Mouse (Mus musculus) lung, postnatal 14 days (tissue): ENCODE results near the gene Sigmar1.
A peak's percentile ranks its signal among the peaks of the same experiment; 100 is the strongest.
"Not testable (repeated sequence)": the region's sequence is repeated elsewhere in the genome, so short reads cannot be mapped to it uniquely, and the experiment has no call there.

Experiments used
- DNase-seq: peaks from one replicate; pipeline ENCODE4 v3.0.0; 2021

The Sigmar1 gene

DNA sequence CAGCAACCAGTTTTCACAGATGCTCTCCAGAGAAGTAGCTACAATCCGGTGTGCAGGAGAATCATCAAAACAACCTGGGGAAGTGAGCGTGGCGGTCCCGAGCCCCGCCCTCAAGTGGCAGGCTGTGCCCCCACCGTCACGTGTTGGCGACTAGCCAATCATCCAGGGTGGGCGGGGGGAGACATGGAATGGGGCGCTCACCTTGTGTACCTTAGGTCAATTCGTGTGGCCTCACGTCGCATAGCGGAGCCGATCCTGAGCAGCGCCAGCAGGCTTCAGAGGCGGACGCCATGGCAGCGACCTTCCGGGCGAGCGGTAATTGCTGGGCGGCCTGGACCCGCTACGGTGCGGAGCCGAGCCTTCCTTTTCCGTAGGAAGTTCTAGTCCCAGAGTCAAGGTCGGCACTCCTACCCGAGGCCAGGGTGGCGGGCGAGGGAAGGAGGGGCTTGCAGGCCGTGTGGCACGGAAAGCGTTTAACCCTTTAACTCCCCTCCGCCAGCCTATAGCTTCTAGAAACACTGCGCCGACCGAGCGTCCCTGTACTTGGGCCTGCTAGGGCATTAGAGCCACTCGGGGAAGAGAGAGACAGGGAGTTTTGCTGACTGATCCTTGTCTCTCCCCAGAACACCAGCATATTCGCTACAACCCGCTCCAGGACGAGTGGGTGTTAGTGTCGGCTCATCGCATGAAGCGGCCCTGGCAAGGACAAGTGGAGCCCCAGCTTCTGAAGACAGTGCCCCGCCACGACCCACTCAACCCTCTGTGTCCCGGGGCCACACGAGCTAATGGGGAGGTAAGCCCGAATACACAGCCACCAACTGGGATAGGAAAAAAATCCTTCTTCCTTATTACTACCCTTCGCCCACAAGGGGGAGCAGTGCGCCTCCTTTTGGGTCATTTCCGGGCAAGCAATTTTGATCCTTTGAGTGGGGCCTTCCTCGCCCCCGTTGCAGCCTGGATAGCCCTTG is at the start of gene Sigmar1:
Sigmar1 (minus strand) TSS at position 820 of the 968 bp plus-strand sequence.
- peak; percentile 87 for DNase-seq

DNA sequence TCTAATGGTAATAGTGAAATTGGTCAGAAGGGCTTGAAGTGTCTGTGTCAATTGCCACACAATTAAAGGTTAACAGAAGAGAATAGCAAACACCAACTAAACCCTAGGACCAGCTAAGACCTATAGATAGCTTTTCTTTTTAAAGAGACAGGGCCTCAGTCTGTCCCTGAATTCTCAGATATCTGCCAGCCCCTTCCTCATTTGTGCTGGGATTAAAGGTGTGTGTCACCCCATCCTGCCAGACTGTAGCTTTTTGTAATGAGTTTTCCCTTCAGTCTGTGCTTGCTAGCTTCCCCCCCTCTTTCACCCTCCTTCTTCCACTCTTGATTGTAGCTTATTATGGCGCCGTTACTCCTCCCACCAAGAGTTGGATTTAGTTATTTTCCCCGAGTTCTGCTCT is 27.2 kb upstream of the Sigmar1 start:
- not testable (repeated sequence) for DNase-seq

DNA sequence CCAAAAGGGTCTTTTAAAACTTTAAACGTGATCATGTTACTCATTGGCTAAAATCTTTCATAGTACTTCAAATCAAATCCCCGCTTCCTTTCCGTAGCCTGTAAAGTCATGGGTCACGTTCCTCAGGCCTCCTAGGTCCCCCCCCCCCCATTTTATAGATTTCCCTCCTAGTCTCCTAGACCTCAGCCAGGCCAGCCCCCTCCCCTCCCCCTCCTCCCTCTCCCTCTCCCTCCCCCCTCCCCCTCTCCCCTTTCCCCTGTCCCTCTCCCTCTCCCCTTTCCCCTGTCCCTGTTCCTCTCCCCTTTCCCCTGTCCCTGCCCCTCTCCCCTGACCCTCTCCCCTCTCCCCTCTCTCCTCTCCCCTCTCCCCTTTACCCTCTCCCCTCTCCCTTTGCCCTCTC is 26.8 kb upstream of the Sigmar1 start:
- DNase-seq = not testable (repeated sequence)

DNA sequence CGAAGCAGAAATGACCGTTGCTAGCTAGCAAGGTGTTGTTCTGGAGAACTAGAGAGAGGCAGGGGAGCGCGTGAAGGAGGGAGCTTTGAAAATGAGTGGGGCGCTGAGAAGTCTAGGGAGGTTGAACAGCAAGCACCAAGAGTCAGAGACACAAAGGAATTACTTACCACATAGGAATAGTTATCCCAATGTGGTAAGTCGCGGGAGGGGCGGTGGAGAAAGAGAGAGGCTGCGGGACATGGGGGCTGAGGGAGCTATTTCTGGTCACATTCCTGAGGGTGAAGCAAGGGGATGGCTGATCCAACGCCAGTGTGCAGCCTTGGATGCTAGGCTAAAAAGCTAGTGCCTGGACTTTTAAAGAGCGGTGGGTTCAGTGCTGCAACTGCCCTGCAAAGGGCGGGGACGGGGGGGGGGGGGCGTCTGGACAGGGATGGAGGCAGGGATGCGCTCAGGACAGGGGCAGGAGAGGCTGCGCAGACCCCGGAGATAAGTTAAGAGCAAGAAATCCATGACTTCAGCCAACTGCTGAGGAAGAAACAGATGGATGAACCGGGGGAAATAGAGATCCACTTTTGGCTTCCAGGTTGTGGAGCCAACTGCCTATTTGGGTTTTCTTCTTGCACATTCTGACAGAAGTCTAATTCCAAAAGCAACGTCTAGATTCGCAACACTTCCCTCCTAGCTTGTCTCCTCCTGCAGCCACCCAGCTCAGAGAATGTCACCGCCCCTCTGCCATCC is 26.0 kb upstream of the Sigmar1 start:
- not testable (repeated sequence) for DNase-seq

DNA sequence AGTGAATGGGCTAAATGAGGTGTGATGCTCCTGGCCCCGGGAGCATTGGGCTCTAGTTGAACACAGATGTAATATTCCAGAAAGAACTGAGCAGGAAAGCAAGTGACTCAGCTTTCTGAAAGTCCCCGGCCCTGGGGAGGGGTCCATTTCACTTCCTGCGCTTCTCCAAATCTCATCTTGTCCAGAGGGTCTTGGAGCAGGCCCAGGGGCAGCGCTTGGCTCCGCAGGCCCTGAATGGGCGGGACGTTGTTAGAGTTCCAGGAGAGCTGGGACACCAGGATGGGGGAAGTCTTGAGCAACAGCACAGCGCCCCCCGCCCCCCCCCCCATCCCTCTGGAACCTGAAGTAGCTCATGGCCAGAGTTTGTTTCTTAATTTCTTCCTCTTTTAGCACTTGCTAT is 25.3 kb upstream of the Sigmar1 start:
- DNase-seq = not testable (repeated sequence)

DNA sequence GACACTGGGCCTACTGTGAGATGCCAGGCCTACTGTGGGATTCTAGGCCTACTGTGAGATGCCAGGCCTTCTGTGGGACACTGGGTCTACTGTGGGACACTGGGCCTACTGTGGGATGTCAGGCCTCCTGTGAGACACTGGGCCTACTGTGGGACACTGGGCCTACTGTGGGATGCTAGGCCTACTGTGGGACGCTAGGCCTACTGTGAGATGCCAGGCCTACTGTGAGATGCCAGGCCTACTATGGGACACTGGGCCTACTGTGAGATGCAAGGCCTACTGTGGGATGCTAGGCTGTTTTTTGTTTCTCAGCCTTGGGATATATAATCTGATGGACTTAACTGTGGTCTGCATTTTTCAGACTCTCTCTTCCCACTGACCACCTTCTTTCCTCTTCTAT is 19.9 kb upstream of the Sigmar1 start:
- DNase-seq = not testable (repeated sequence)

DNA sequence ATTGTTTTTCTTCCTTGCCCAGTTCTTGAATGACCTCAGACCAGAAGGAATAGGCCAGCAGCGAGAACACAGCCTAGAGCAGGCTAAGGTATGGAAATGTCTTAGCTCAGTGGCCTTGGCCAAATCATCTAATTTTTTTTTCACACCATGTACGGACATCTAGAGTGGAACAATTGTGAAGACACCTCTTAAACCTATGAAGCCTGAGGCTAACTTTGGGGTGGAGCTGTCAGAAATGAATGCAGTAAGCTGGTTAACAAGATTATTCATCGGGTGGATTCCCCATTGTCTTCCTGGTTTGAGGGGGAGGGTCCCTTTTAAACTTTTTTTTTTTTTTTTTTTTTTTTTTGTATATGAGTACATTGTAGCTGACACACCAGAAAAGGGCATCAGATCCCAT is 18.5 kb upstream of the Sigmar1 start:
- DNase-seq = not testable (repeated sequence)

DNA sequence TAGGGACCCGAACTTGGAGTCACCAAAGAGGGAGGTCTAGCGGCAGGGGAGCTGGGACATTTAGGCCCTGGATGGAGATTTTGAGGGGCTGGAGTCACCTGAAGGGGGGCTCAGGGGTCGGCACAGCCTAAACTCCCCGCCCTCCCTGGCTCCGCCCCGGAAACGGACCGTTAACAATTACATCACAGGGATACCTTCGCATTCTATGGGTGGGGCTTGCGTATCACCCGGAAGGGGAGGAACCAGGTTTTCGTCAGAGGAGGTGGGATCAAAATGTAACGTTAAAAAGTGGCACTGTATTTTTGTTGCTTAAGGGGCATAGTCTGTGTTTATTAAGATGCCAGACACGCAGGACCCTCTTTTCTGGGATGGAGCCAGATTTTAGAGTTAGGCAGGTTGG is 18.0 kb upstream of the Sigmar1 start, which contains the start of gene Ccl27a:
Ccl27a (minus strand) TSS at position 246 of the 400 bp plus-strand sequence.
- peak; percentile 83 for DNase-seq

DNA sequence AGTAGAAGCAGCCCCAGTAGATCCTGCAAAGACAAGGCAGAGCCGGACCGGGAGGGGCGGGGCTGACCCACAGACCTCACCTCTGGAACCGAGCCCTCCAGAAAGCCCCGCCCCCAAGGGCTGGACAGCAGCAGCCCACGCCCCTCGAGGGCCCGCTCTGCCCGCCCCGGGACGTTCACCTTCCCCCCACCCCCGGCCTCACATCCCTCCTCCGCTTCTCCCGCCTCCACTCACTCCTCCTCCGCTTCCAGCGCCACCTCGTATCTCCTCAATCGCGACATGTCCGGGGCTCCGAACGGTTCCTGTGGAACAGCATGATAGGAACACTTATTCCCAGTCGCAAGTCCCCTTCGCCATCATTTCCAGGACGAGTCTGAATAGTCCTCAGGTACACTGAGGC is 17.5 kb upstream of the Sigmar1 start:
- peak; percentile 78 for DNase-seq

DNA sequence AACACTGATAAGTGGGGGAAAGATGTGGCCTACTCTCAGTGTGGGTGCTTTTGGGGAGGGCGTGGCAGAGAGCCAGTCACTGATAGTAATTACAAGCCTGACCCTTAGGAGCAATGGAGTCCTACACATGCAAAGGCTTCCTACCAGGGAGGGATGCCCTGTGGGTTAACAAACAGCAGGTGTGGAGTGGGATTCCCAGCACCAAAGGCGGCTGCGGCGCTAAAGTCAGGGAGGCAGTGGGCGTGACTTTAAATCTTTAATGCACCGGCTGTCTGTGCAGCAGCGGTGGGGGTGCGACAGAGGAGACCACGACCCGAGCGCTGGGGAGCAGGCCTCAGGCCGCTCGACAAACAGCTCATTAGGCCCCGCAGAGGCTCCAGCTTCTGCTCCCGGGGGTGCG is 17.0 kb upstream of the Sigmar1 start:
- DNase-seq = not testable (repeated sequence)

DNA sequence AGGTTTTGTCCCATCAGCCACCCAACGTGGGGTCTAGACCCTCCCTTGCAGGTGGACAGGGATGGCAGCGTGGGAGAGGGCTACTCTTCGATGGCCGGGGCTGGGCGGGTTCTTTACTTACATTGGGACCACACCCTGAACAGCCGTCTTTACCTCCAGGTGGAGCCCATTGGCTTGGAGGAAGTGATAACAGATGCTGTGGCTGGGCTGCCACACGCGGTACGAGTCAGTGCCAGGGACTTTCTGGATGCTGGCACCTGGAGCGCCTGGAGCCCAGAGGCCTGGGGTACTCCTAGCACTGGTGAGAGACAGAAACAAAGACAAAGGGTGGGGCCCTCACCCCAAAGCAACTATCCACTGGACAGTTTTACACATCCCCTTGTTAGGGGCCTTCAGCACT is 11.3 kb upstream of the Sigmar1 start:
- not testable (repeated sequence) for DNase-seq

DNA sequence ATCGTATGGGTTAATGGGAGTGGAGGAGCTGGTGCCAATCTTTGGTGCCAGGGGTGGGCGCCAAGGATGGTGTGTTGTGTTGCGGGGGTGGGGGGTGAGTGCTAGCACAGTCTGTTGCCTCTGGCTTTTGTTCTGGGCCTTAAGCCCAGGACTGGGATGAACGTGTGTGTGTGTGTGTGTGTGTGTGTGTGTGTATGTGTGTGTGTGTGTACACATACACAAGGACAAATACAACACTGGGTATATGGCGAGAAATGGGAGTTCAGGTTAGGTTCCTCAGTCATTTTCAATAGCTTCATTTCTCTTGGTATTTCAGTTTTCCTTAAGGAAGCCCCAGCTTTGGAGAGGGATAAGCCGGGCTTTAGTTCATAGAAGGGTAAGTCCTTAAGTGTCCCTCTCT is 7.2 kb upstream of the Sigmar1 start:
- DNase-seq = not testable (repeated sequence)

DNA sequence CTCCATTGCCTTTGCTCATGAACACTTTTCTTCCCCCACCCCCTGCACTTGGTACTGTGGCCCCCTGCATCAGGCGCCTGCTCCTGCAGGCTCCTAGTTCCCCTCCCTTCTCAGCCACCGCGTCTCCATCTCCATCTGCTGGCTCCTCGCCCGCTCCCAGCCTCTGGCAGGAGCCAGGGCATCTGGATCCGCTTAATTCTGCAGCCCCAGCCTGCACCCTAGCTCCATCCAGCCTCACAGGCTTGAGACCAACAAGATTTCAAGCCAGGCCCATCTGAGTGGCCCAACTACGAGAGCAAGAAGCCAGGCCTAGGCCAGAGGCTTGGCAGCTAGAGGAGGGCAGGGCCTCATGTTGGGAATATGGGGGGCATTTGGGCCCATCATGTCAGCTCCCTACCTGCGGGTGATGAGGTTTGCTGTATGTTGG is 6.7 kb upstream of the Sigmar1 start:
- peak; percentile 65 for DNase-seq

DNA sequence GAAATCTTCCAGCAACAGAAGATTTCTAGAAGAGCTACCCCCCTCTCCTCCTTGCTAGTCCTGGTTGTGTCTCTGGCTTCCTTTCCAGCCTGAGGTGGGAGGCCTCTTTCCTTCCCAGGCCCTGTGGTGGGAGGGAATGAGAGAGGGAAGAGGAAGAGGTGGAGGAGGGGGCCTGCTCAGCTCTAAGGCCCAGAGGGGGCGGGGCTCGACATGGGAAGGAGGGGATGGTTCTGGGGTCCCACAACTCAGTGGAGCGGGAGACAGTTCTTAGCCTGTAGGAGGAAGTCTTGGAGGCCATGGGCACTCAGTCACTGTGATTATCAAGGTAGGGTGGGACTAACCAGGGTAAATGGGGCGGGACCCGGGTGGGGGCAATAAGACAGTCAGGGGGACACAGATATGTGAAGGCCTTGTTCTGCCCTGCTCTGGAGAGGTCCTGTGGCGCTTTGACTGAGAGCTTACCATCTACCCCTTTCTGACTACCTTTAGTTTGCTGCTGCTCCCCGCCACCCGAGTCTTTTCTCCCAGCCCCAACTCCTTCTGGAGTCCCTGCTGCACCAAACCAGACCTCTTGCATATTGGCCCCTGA is 6.2 kb upstream of the Sigmar1 start:
- DNase-seq = no peak

DNA sequence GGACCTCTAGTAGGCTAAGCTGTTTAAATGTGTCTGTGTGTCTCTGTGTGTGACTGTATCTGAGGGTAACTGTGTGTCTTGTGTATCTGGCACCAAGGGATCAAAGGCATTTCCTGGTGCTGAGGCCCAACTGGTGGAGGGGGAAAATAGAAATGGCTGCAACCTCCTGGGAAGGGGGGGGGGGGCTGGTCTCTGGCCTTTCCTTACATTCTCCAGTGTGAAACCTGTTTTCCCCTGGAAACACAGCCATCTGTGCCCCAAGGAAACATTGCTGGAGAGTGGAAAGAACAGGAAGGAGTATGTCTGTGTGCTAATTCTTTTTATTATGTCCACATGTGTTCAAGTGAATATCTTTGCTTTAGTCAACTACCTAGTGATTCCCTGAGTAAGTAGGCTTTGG is 5.7 kb upstream of the Sigmar1 start:
- no peak for DNase-seq

DNA sequence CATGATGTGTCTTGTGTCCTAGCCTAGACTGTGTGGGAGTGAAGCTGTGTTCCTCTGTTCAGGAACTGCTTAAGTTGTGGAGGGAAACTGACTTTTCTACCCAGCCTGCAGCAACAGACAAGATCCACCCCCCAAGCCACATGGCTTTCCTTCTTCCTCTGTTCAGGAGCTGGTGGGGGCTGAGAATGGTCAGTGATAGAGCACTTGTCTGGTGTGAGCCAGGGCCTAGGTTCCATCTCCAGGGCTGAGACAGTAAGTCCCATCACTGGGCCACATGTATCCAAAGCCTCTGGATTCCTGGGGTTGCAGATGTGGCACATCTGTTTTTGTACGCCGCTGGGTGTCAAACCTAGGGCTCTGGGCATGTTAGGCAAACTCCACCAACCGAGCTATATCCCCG is 5.0 kb upstream of the Sigmar1 start:
- DNase-seq = no peak

DNA sequence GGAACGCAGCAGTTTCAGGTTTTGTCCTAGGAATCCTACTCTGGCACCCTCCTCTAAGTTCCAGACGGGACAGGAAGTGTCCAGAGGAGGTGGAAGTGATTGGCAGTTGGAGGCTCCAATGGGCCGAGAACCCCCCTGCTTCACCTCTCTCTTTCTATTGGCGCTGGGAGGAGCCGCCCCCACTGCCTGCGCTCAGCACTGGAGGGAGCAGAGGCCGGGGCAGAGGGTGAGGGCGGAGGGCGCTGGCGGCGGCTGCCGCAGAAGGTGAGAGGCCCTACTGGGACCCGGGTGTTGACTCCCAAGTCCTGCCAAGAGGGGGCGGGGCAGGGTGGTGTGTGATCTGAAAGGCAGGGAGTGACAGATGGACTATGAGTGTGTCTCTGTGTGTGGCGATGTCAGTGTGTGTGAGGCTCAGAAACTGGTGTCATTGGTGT is 4.3 kb upstream of the Sigmar1 start:
- DNase-seq = peak; percentile 93

DNA sequence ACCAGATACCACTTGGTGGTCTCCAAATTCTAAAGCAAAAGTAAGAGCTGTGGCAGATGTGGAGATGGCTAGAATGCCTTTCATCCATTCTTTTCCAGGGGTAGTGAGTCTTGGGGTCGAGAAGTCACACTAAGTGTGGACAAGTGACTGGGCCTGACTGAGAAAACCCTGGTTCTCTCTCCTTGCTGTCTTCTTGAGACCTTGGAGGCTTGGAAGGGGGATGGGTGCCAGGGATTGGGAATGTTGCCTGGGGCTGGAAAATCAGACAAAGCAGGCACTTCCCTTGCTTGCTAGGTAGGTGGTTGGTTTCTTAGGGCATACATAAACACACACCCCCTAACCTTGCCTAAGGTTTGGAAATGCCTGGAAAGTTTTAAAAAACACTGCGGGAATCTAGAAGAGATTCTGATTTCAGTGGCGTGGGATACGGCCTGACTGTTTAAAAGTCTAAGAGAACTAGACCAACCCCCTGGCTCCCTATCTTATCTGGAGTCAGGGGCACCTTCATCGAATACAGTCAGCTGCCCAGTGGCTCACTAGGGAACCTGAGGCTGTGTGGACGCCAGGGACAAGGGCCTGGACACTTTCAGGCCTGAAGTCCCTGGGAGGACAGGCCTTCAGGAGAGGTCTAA is 3.8 kb upstream of the Sigmar1 start:
- DNase-seq = no peak

DNA sequence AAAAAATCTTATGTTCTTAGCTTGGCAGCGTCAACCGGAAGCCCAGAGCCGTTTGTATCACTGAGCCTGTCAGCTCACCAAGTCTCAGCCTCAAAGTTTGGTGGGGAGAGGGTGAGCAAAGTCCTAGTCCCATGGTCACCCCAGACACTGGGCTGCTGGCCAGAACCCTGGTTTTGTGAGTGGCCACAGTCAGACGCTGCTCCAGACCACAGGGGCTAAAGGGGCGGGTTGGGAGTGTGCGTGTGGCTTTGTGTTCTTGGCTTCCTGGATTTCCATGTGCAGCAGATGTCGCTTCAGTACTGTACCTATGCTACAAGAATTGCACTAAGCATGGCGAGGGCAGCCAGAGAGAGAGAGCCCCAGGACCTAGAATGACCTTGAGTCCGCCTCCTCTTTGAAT is 3.2 kb upstream of the Sigmar1 start:
- peak; percentile 37 for DNase-seq

DNA sequence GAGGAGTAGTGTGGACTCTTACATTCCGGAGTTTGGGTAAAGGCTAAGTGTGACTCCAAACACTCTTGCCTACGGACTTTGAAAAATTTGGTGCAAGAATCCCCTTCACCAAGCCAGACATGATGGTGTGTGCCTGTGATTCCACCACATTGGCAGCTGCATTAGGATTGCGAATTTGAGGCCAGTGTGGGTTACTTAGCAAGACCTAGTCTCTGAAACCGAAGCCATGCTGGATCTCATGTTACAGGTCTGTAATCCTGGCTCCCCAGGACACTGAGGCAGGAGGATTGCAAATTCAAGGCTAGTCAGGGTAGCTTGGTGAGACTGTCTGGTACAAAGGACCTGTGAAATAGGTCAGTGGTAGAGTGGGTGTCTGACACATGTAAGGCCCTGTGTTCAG is 2.7 kb upstream of the Sigmar1 start:
- no peak for DNase-seq

DNA sequence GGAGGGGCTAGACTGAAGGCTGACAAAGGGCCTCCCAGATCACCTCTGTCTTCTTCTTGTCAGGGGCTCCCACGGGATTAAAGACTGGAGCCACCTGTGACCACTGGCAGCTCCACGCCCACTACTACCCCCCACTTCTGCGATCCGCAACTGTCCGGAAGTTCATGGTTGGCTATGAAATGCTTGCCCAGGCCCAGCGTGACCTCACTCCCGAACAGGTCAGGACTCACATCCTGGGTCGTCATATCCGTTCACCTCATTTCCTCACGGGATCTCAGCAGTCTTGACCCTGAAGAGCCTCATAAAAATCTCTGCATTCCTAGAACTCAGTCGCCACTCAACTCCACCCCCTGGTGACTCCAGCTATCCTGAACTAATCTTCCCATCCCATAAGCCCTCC is 2.1 kb upstream of the Sigmar1 start:
- no peak for DNase-seq

DNA sequence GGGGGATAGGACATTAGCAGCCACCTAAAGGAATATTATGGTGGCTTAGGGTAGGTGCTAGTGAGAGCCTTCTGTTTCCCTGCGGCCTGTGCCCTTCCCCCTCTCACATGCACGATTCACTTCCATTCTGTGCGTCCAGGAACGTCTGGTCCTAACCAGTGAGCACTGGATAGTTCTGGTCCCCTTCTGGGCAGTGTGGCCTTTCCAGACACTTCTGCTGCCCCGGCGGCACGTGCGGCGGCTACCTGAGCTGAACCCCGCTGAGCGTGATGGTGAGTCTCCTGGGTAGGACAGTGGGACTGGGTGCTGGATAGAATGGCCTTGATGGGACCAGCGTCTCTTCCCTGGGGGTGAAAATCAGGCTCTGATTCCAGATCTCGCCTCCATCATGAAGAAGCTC is 1.4 kb upstream of the Sigmar1 start:
- DNase-seq = no peak

DNA sequence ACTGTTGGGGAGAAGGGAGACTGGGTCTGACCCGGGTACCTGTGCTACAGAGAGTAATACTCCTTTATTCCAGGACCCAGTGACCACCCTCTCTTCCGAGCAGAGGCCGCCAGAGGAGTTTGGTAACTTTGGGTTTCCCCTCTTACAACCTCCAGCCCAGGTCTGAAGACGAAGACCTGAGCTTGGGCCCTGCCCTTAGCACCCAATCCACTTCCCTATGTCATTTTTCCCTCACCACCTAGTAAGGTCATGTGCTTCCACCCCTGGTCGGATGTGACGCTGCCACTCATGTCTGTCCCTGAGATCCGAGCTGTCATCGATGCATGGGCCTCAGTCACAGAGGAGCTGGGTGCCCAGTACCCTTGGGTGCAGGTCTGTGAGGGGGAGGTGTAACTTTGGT is 483 bp upstream of the Sigmar1 start:
- DNase-seq = no peak
